ENCODE assay signal across 10 mouse cellular contexts in the genomic region with DNA sequence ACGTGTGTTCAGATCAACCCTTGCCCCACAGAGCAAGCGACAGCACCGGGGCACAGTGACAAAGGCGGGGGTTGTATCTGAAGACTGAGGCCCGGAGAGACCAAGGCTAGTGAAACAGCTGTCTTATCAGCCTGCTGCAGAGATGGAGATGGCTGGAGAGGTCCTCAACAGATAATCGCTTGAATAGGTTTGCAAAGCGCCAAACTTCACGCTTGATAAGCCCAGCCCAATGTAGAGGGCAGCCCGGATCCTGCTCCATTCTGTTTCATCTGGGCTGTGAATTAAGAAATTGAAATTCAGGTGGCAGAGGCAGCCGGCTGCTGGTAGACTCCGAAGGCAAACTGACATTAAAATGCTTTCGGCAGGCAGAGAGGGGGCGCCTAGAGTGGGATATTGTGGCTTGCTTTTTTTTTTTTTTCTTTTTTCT. TPM values are rescaled to one million over a fixed set of nuclear protein-coding genes. Genes with fewer than 3 reads are reported as not detected.
DNase-seq lines count a peak whose midpoint lies in the region; ATAC-seq lines count a peak whose summit lies in the region.
"Had no signal": no experiment of that assay in that cellular context is flagged by ENCODE, and none has a peak within 500 bp of the region (broad histone marks: within the 10 kb centered on the region; RNA-seq: fewer than 3 reads in every experiment).

No protein-coding gene starts in this region.

- H3K27ac ChIP-seq in forebrain, embryonic 11.5 days (ENCODE audit: low read depth, low read length): no peak overlapping the region
- H3K27ac ChIP-seq in limb, embryonic 10.5 days: no peak overlapping the region
- H3K27ac ChIP-seq in neural tube, embryonic 14.5 days (ENCODE audit: low read depth, low read length): peak overlapping the region; percentile 40

- WGBS in forebrain, embryonic 11.5 days: under 1% methylated on average over 13 of the region's 13 CpGs
- 2% methylated on average over 13 of the region's 13 CpGs for WGBS in limb, embryonic 10.5 days
- WGBS in neural tube, embryonic 14.5 days: 2% methylated on average over 13 of the region's 13 CpGs

- H3K4me2 ChIP-seq in forebrain, embryonic 11.5 days (ENCODE audit: low read depth, low read length, severe bottlenecking): peak overlapping the region; percentile 65
- H3K4me2 ChIP-seq in neural tube, embryonic 14.5 days (ENCODE audit: low read depth, low read length): peak overlapping the region; percentile 57
- H3K4me2 ChIP-seq: lung, embryonic 14.5 days had no signal

- intact Hi-C loops in left cerebral cortex, postnatal 4 days (cut with DNase I): no loop called here
- intact Hi-C loops in left cerebral cortex, postnatal 25 days (cut with DNase I): no loop called here

- peak overlapping the region; percentile 22 for H3K4me3 ChIP-seq in forebrain, embryonic 11.5 days (ENCODE audit: low read depth, low read length)
- H3K4me3 ChIP-seq in limb, embryonic 10.5 days: peak overlapping the region; percentile 24
- H3K4me3 ChIP-seq in neural tube, embryonic 14.5 days (ENCODE audit: low read depth, low read length): peak overlapping the region; percentile 31

- H3K4me1 ChIP-seq in forebrain, embryonic 11.5 days (replicated peaks; ENCODE audit: control insufficient read depth, insufficient read depth, low read length): no peaks in the 10 kb centered on the region; the same call in 1 of the 2 replicates
- H3K4me1 ChIP-seq in limb, embryonic 10.5 days: peaks cover 9% of the 10 kb centered on the region
- H3K4me1 ChIP-seq in neural tube, embryonic 14.5 days (ENCODE audit: control insufficient read depth, insufficient read depth, low read length): peaks cover 7% of the 10 kb centered on the region; the same call in 1 of the 2 replicates

- peaks cover 7% of the 10 kb centered on the region; the same call in 1 of the 2 replicates for H3K27me3 ChIP-seq in forebrain, embryonic 11.5 days (ENCODE audit: control insufficient read depth, insufficient read depth, low read length)
- peaks cover 31% of the 10 kb centered on the region for H3K27me3 ChIP-seq in limb, embryonic 10.5 days (ENCODE audit: low read depth, poor library complexity, severe bottlenecking)
- no peaks in the 10 kb centered on the region for H3K27me3 ChIP-seq in neural tube, embryonic 14.5 days (ENCODE audit: control insufficient read depth, insufficient read depth, low read length)

- H3K9me3 ChIP-seq in forebrain, embryonic 11.5 days (ENCODE audit: control insufficient read depth, low read length): no peaks in the 10 kb centered on the region
- H3K9me3 ChIP-seq in limb, embryonic 10.5 days (replicated peaks): no peaks in the 10 kb centered on the region
- no peaks in the 10 kb centered on the region for H3K9me3 ChIP-seq in neural tube, embryonic 14.5 days (ENCODE audit: control insufficient read depth, low read length)

- peak; percentile 18 for ATAC-seq in forebrain, embryonic 11.5 days (replicated peaks; ENCODE audit: low FRiP score)
- no peak; the same call in 1 of the 2 replicates for ATAC-seq in neural tube, embryonic 14.5 days (ENCODE audit: low read depth)

- H3K36me3 ChIP-seq in forebrain, embryonic 11.5 days (ENCODE audit: control insufficient read depth, insufficient read depth, low read length): no peaks in the 10 kb centered on the region
- H3K36me3 ChIP-seq in limb, embryonic 10.5 days: no peaks in the 10 kb centered on the region
- no peaks in the 10 kb centered on the region for H3K36me3 ChIP-seq in neural tube, embryonic 14.5 days (ENCODE audit: control insufficient read depth, insufficient read depth, low read length)

- H3K9ac ChIP-seq in forebrain, embryonic 11.5 days (ENCODE audit: low read length): peak overlapping the region; percentile 35
- peak overlapping the region; percentile 37 for H3K9ac ChIP-seq in neural tube, embryonic 14.5 days (replicated peaks; ENCODE audit: low read depth, low read length)
- H3K9ac ChIP-seq: lung, embryonic 14.5 days had no signal

- DNase-seq in left cerebral cortex, postnatal 4 days: peak; percentile 23
- no peak for DNase-seq in left cerebral cortex, postnatal 25 days (ENCODE audit: low spot score in 2 of 2)
- no peak for DNase-seq in forebrain, embryonic 11.5 days (ENCODE audit: low spot score)
- peak; percentile 33 for DNase-seq in limb, embryonic 10.5 days (ENCODE audit: low spot score)
- no peak for DNase-seq in adrenal gland, adult 2 months
- DNase-seq in heart, adult 11 months: no peak
- no peak for DNase-seq in testis, postnatal 14 days (ENCODE audit: low spot score)
- DNase-seq: lung, embryonic 14.5 days; thymus, adult 18-20 months had no signal

RNA-seq across cellular contexts. Expression of a gene that starts 19.4 kb away (rescaled TPM):
- 100 to 1,000 TPM; 172 to 173 TPM for total RNA-seq in left cerebral cortex, postnatal 4 days (2021)
- 100 to 1,000 TPM; 107 to 109 TPM for total RNA-seq in left cerebral cortex, postnatal 25 days (2021)
- polyA plus RNA-seq in forebrain, embryonic 11.5 days (2014; fragmentation: Nextera tagmentation; extraction: Ambion mirVana): 76.1 and 87.1 TPM in 2 replicates
- polyA plus RNA-seq in limb, embryonic 10.5 days (2016; fragmentation: Nextera tagmentation; extraction: Ambion mirVana): 3.4 and 3.9 TPM in 2 replicates
- polyA plus RNA-seq in neural tube, embryonic 14.5 days (2014; fragmentation: Nextera tagmentation; extraction: Ambion mirVana): 172 and 215 TPM in 2 replicates
- total RNA-seq in adrenal gland, adult 2 months (2021): 1 to 10 TPM in 1 of 2 experiments, under 1 TPM in 1; 0.93 to 1.1 TPM
- 0.11 TPM in 1 of 2 replicates, not detected in the other for polyA plus RNA-seq in adrenal gland, adult 2 months (2012; rRNA removed)

Comparison
In these comparisons a context has a peak if more than half of its experiments do, and no peak if none do; other contexts are left out.
1. DNase-seq: peak in left cerebral cortex, postnatal 4 days (single experiment) and limb, embryonic 10.5 days (single experiment); none in left cerebral cortex, postnatal 25 days (0 of 2), forebrain, embryonic 11.5 days (single experiment), adrenal gland, adult 2 months (single experiment), heart, adult 11 months (single experiment) and testis, postnatal 14 days (single experiment).
2. RNA of a gene that starts 19.4 kb away (polyA plus RNA-seq): 172 to 215 TPM in neural tube, embryonic 14.5 days and 76.1 to 87.1 TPM in forebrain, embryonic 11.5 days; 3.4 to 3.9 TPM in limb, embryonic 10.5 days and 0.11 TPM in adrenal gland, adult 2 months; every median in the first group is over 10 times any median in the second.
3. Peak in every context shown above with its lines, with median percentiles within 50 percentile points of each other: H3K4me3 ChIP-seq.